Mouse (Mus musculus): ENCODE data around the gene Exoc3l.

DNA sequence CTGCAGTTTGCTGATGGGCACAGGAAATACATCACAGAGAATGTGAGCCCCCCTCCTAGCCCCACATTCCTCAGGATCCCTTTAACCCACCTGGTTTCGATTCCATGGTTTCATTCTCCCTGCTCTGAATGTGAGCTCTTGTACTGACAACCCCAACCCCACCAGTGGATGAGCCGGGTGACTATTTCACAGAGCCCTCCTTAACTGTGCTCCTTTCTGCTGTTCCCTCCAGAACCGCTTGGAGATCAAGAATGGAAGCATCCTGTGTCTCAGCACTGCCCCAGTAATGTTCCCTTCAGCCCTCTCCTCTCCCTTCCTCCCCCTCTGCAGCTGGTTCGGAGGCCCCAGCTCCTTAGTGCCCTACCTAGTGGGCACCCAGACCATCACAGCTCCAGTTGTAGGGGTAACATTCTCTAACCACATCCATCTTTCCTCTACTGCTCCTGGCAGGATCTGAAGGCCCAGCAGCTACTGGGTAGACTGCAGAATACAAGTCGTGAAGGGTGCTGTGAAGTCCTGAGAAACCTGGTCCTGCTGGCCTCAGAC is 10.3 kb upstream of the Exoc3l start:
- no peak for TF ChIP-seq POLR2A (IDR thresholded peaks at IDR 0.05; ENCODE audit: low read depth, low read length)
- no peak for TF ChIP-seq CTCF (IDR thresholded peaks at IDR 0.05; ENCODE audit: borderline replicate concordance, insufficient read depth, low read length)
